Mouse (Mus musculus) embryonic facial prominence, embryonic 10.5 days (tissue): Measurements from ENCODE around the gene Slc5a1. TPM values are rescaled to one million over a fixed set of nuclear protein-coding genes. Genes with fewer than 3 reads are reported as not detected.
A peak's percentile ranks its signal among the peaks of the same experiment; 100 is the strongest.

Source experiments
- DNase-seq: peaks from one replicate; pipeline ENCODE4 v3.0.0-alpha.2; 2017; ENCODE audit warnings: low spot score
- H3K27ac ChIP-seq: fragments of 300-500 bp; sonication (generic); replicated peaks from 2 replicates; pipeline ENCODE4 v1.5.1; 2016; ENCODE audit warnings: mild to moderate bottlenecking
- H3K27me3 ChIP-seq: fragments of 300-500 bp; sonication (generic); replicated peaks from 2 replicates; pipeline ENCODE4 v1.6.1; 2016; ENCODE audit warnings: low read depth, mild to moderate bottlenecking; ENCODE audit not compliant: poor library complexity, severe bottlenecking
- H3K36me3 ChIP-seq: fragments of 300-500 bp; sonication (generic); replicated peaks from 2 replicates; pipeline ENCODE4 v1.6.1; 2016; ENCODE audit warnings: mild to moderate bottlenecking, moderate library complexity
- H3K4me1 ChIP-seq: fragments of 300-500 bp; sonication (generic); 2 replicates; pipeline ENCODE4 v1.6.1; 2016
- H3K4me3 ChIP-seq: fragments of 300-500 bp; sonication (generic); 2 replicates; pipeline ENCODE4 v1.5.1; 2016; ENCODE audit warnings: mild to moderate bottlenecking, moderate library complexity
- H3K9me3 ChIP-seq: fragments of 300-500 bp; sonication (generic); 2 replicates; pipeline ENCODE4 v1.6.1; 2016; ENCODE audit warnings: mild to moderate bottlenecking
- WGBS: fragments of 180-500 bp; shearing (Covaris S2); methylation state at CpG from one replicate; pipeline ENCODE4 v1.1.7; 2016; 5-methylcytosine and 5-hydroxymethylcytosine counted together
- polyA plus RNA-seq: library from polyadenylated mRNA; unstranded; fragments of >200 nt; fragmentation: Nextera tagmentation; extraction: Ambion mirVana; gene quantifications from 2 replicates; pipeline ENCODE4 v1.2.1, GENCODE M21; 2016

Gene Slc5a1
- polyA plus RNA-seq, 1 experiment from 2014 or later = 0.05 TPM

GRCm38 (mm10) chr5:33107778-33108405, 3.9 kb downstream of the Slc5a1 start:
- Histone ChIP-seq H3K4me3 (no peak overlapping the region), H3K4me1 (peaks cover 10% of the 10 kb centered on the region), H3K27ac (no peak overlapping the region), H3K36me3 (no peaks in the 10 kb centered on the region), H3K9me3 (no peaks in the 10 kb centered on the region), H3K27me3 (peaks cover 33% of the 10 kb centered on the region)
- no peak for DNase-seq
- 76% methylated on average over 14 of the region's 14 CpGs for WGBS

DNA sequence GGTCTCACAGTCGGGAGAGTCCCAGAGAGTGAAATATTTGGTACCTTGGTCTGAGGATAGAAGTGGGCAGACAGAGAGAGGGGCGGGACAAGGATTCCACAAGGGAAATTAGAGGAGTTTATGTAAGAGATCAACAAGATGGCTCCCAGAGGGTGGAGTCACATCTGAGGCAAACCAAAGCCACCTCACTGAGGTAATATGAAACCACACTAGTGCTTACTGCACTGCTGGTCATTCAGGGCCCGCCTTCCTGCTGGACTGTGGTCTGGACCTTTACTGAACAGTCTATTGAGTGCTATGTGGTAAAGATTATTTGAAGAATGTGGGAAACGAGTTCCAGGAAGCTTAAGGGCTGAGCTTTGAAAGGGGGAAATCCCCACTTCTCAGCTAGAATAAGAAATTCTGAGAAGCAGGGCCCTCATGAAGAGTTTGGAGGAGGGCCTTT, 17.9 kb downstream of the Slc5a1 start:
- Histone ChIP-seq H3K4me1 (0 out of 2 replicates have a peak, but pooled peaks cover 7% of the 10 kb centered on the region), H3K27ac (peak overlapping the region; percentile 44; the same call in 1 of the 2 replicates), H3K9me3 (no peaks in the 10 kb centered on the region), H3K27me3 (no peaks in the 10 kb centered on the region), H3K4me3 (no peak overlapping the region), H3K36me3 (no peaks in the 10 kb centered on the region)
- 58% methylated on average over 4 of the region's 4 CpGs for WGBS
- DNase-seq = no peak

- H3K27ac ChIP-seq = no peak overlapping the region
- no peaks in the 10 kb centered on the region for H3K27me3 ChIP-seq
- DNase-seq = no peak
Observed at GRCm38 (mm10) chr5:33123658-33124057, 19.6 kb downstream of the Slc5a1 start.

GRCm38 (mm10) chr5:33125318-33125717, 21.3 kb downstream of the Slc5a1 start:
- WGBS = 90% methylated on average over 4 of the region's 4 CpGs
- no peak for DNase-seq
- H3K27ac ChIP-seq = no peak overlapping the region
- H3K9me3 ChIP-seq = no peaks in the 10 kb centered on the region
- H3K4me1 ChIP-seq = 0 out of 2 replicates have a peak, but pooled peaks cover 7% of the 10 kb centered on the region
- H3K4me3 ChIP-seq = no peak overlapping the region
- H3K36me3 ChIP-seq = no peaks in the 10 kb centered on the region
- H3K27me3 ChIP-seq = no peaks in the 10 kb centered on the region

More at GRCm38 (mm10) chr5:33123658-33124057, 19.6 kb downstream of the Slc5a1 start:
- Histone ChIP-seq H3K36me3 (no peaks in the 10 kb centered on the region), H3K4me3 (no peak overlapping the region), H3K4me1 (0 out of 2 replicates have a peak, but pooled peaks cover 7% of the 10 kb centered on the region), H3K9me3 (no peaks in the 10 kb centered on the region)
- 83% methylated on average over 3 of the region's 3 CpGs for WGBS

DNA sequence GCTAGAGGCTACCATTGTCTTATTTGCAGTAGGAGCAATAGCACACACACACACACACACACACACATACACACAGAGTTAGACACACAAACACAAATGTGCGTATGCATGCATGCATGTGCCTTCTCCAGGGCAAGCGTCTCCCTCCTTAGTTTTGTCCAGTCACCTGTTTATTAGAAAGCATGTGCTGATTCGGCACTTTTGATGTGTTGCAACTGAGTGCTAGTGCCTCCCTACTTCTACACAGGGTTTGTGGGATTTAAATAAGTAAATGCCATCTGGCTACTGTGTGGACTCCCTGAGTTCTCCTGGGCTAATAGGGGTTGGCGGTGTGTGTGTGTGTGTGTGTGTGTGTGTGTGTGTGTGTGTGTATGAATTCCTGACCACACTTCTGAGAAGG, 30.1 kb downstream of the Slc5a1 start:
- DNase-seq = no peak
- Histone ChIP-seq H3K27ac (no peak overlapping the region), H3K4me1 (0 out of 2 replicates have a peak, but pooled peaks cover 2% of the 10 kb centered on the region), H3K9me3 (no peaks in the 10 kb centered on the region), H3K27me3 (no peaks in the 10 kb centered on the region), H3K4me3 (no peak overlapping the region), H3K36me3 (no peaks in the 10 kb centered on the region)
- 91% methylated on average over 4 of the region's 4 CpGs for WGBS

DNA sequence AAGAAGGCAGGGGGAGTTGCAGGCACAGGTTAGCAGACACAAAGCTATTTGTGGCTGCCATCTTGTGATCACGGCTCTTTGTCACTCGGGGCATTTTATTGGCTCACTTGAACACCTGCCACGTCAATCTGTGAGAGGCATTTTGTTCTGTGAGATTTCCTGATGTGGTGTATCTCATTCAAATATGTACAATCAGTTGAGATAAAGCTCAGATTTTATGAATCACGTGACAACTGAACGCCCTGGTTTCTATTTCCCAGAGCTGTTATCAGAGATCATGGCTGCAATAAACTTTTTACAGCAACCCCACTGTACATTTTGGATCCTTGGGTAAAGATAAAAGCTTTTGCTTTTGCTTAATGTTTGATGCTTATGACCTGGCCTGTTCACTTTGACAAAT, 31.6 kb downstream of the Slc5a1 start:
- no peak overlapping the region for H3K27ac ChIP-seq
- H3K27me3 ChIP-seq = no peaks in the 10 kb centered on the region
- H3K9me3 ChIP-seq = no peaks in the 10 kb centered on the region
- H3K4me3 ChIP-seq = no peak overlapping the region
- WGBS = 84% methylated on average over 5 of the region's 5 CpGs
- H3K4me1 ChIP-seq = 0 out of 2 replicates have a peak, but pooled peaks cover 2% of the 10 kb centered on the region
- no peak for DNase-seq
- H3K36me3 ChIP-seq = no peaks in the 10 kb centered on the region

- H3K27me3 ChIP-seq = no peaks in the 10 kb centered on the region
- 64% methylated on average over 7 of the region's 7 CpGs for WGBS
- no peak for DNase-seq
- H3K36me3 ChIP-seq = no peaks in the 10 kb centered on the region
- H3K27ac ChIP-seq = no peak overlapping the region
- H3K4me1 ChIP-seq = no peaks in the 10 kb centered on the region
- H3K9me3 ChIP-seq = no peaks in the 10 kb centered on the region
- H3K4me3 ChIP-seq = no peak overlapping the region
Observed at GRCm38 (mm10) chr5:33142790-33143455, 38.9 kb downstream of the Slc5a1 start.

GRCm38 (mm10) chr5:33144025-33144424, 40.0 kb downstream of the Slc5a1 start:
- H3K27me3 ChIP-seq = no peaks in the 10 kb centered on the region
- H3K4me3 ChIP-seq = no peak overlapping the region
- 58% methylated on average over 5 of the region's 5 CpGs for WGBS
- peak; percentile 34 for DNase-seq
- no peak overlapping the region for H3K27ac ChIP-seq
- H3K9me3 ChIP-seq = no peaks in the 10 kb centered on the region
- H3K36me3 ChIP-seq = no peaks in the 10 kb centered on the region
- no peaks in the 10 kb centered on the region for H3K4me1 ChIP-seq

GRCm38 (mm10) chr5:33146837-33147236, 42.8 kb downstream of the Slc5a1 start:
- Histone ChIP-seq H3K9me3 (no peaks in the 10 kb centered on the region), H3K36me3 (no peaks in the 10 kb centered on the region), H3K27ac (no peak overlapping the region), H3K4me1 (no peaks in the 10 kb centered on the region), H3K27me3 (no peaks in the 10 kb centered on the region), H3K4me3 (no peak overlapping the region)
- 87% methylated on average over 9 of the region's 9 CpGs for WGBS
- no peak for DNase-seq

DNA sequence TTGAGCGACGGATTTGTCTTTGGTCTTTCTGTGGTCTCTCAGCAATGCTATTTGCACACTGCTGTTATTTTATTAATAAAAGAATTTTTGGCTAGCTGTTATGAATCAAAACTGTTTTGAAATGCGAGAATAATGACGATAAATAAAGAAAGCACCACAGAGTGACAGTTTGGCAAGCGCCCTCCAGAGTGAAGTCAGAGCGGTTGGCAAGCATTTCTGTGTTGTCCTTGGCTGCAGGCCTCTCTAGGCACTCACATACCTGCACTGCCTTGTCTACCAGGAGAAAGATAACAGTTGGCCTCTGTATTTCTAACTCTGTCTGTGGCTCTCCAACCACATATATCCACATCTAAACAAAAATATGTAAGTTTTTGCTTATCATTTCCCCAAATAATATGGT, 43.7 kb downstream of the Slc5a1 start:
- no peak overlapping the region for H3K27ac ChIP-seq
- 84% methylated on average over 6 of the region's 6 CpGs for WGBS

GRCm38 (mm10) chr5:33193567-33193966, 89.5 kb downstream of the Slc5a1 start:
- DNase-seq = no peak
- H3K27ac ChIP-seq = no peak overlapping the region
- 60% methylated on average over 7 of the region's 7 CpGs for WGBS
- H3K4me3 ChIP-seq = no peak overlapping the region
- H3K9me3 ChIP-seq = no peaks in the 10 kb centered on the region
- no peaks in the 10 kb centered on the region for H3K36me3 ChIP-seq
- peaks cover 5% of the 10 kb centered on the region; the same call in 1 of the 2 replicates for H3K4me1 ChIP-seq
- no peaks in the 10 kb centered on the region for H3K27me3 ChIP-seq

More for the DNA sequence above, 43.7 kb downstream of the Slc5a1 start:
- Histone ChIP-seq H3K9me3 (no peaks in the 10 kb centered on the region), H3K36me3 (no peaks in the 10 kb centered on the region), H3K27me3 (no peaks in the 10 kb centered on the region), H3K4me1 (no peaks in the 10 kb centered on the region), H3K4me3 (no peak overlapping the region)
- no peak for DNase-seq

GRCm38 (mm10) chr5:33195246-33195852, 91.3 kb downstream of the Slc5a1 start:
- no peaks in the 10 kb centered on the region for H3K9me3 ChIP-seq
- WGBS = 80% methylated on average over 9 of the region's 9 CpGs
- no peak overlapping the region for H3K4me3 ChIP-seq
- H3K4me1 ChIP-seq = peaks cover 5% of the 10 kb centered on the region; the same call in 1 of the 2 replicates
- H3K27ac ChIP-seq = no peak overlapping the region
- DNase-seq = no peak
- H3K36me3 ChIP-seq = no peaks in the 10 kb centered on the region
- no peaks in the 10 kb centered on the region for H3K27me3 ChIP-seq
